Mouse (Mus musculus) liver, embryonic 14.5 days (tissue): ENCODE results near the gene Tiam2. TPM values are rescaled to one million over a fixed set of nuclear protein-coding genes. Genes with fewer than 3 reads are reported as not detected.
A peak's percentile ranks its signal among the peaks of the same experiment; 100 is the strongest.

Experiments used
- ATAC-seq: fragments of 200-750 bp; cut with Nextera tagmentation; 2 replicates; pipeline ENCODE4 v1.8.0; 2017; ENCODE audit warnings: moderate number of reproducible peaks, mild to moderate bottlenecking, moderate library complexity; ENCODE audit not compliant: insufficient read depth
- DNase-seq, 3 experiments: peaks; one replicate each; pipeline ENCODE4 v3.0.0-alpha.2; 2012 to 2013; ENCODE audit warnings: low read depth in 3 of 3, low spot score in 3 of 3
- H3K27ac ChIP-seq: fragments of 300-500 bp; sonication (generic); 2 replicates; pipeline ENCODE4 v1.5.1; 2014; ENCODE audit warnings: moderate library complexity, mild to moderate bottlenecking, control low read depth, inconsistent platforms
- H3K27me3 ChIP-seq: fragments of 300-500 bp; sonication (generic); 2 replicates; pipeline ENCODE4 v1.6.1; 2014; ENCODE audit warnings: mild to moderate bottlenecking, low read length, moderate library complexity; ENCODE audit not compliant: control insufficient read depth, insufficient read depth
- H3K36me3 ChIP-seq: fragments of 300-500 bp; sonication (generic); replicated peaks from 2 replicates; pipeline ENCODE4 v1.6.1; 2014; ENCODE audit warnings: low read depth; ENCODE audit not compliant: control insufficient read depth, insufficient read depth
- H3K4me1 ChIP-seq, 2 experiments: fragments of 200-500 bp in 1 of 2; fragments of 300-500 bp in 1 of 2; sonication (generic) in 1 of 2; replicated peaks; 2 replicates each; pipeline ENCODE4 v1.6.1; 2012 to 2014; ENCODE audit warnings: antibody characterized with exemption in 1 of 2, inconsistent platforms in 1 of 2, low read length in 1 of 2; ENCODE audit not compliant: control insufficient read depth in 2 of 2, insufficient read depth in 2 of 2
- H3K4me2 ChIP-seq: fragments of 300-500 bp; sonication (generic); 2 replicates; pipeline ENCODE4 v1.6.1; 2014; ENCODE audit warnings: low read depth, mild to moderate bottlenecking, control low read depth, moderate library complexity
- H3K4me3 ChIP-seq, 2 experiments: fragments of 200-500 bp in 1 of 2; fragments of 300-500 bp in 1 of 2; sonication (generic) in 1 of 2; 2 replicates each; pipeline ENCODE4 v1.5.1; 2012 to 2014; ENCODE audit warnings: low read depth in 2 of 2, low read length in 2 of 2, mild to moderate bottlenecking in 2 of 2, control low read depth in 1 of 2, inconsistent platforms in 1 of 2, moderate library complexity in 1 of 2; ENCODE audit not compliant: insufficient read depth in 1 of 2
- H3K9ac ChIP-seq: fragments of 300-500 bp; sonication (generic); replicated peaks from 2 replicates; pipeline ENCODE4 v1.6.1; 2014; ENCODE audit warnings: mild to moderate bottlenecking, control low read depth, moderate library complexity
- H3K9me3 ChIP-seq: fragments of 300-500 bp; sonication (generic); 2 replicates; pipeline ENCODE4 v1.6.1; 2016; ENCODE audit warnings: low read length, mixed read lengths; ENCODE audit not compliant: control insufficient read depth
- CTCF ChIP-seq: IDR thresholded peaks from 2 replicates; pipeline ENCODE4 v1.5.1; 2016; ENCODE audit warnings: antibody characterized with exemption, low read depth, control low read depth
- EP300 ChIP-seq: IDR thresholded peaks from 2 replicates; pipeline ENCODE4 v1.6.1; 2016; ENCODE audit warnings: antibody characterized with exemption, low read depth
- WGBS: fragments of 180-500 bp; shearing (Covaris S2); extraction: QIAGEN DNeasy Blood & Tissue Kit; methylation state at CpG from one replicate; pipeline ENCODE4 v1.1.7; 2014; ENCODE audit not compliant: insufficient replicate concordance; 5-methylcytosine and 5-hydroxymethylcytosine counted together
- polyA plus RNA-seq, 2 experiments: library from polyadenylated mRNA; depleted of rRNA in 1 of 2; stranded (reverse) in 1 of 2; unstranded in 1 of 2; fragments of >200 nt; fragmentation: Nextera tagmentation in 1 of 2; extraction: Ambion mirVana in 1 of 2; gene quantifications; 2 replicates each; pipeline versions ENCODE4 v1.2.1 to v1.2.3; 2012 to 2014

Tiam2 gene
- polyA plus RNA-seq, 2 experiments = 0.30 to 0.60 TPM

- DNase-seq (peak; percentile 36 to 44 (median 36)), ATAC-seq (peak; percentile 92)
- no peaks in the 10 kb centered on the region; the same call in 1 of the 2 replicates for H3K27me3 ChIP-seq
- peak overlapping the region; percentile 40 to 45 for H3K4me3 ChIP-seq
- no peak for TF ChIP-seq CTCF
- TF ChIP-seq EP300 = no peak
- H3K27ac ChIP-seq = no peak overlapping the region
- H3K36me3 ChIP-seq = no peaks in the 10 kb centered on the region
- peak overlapping the region; percentile 67 for H3K4me2 ChIP-seq
- peak overlapping the region; percentile 32 for H3K9ac ChIP-seq
- no peaks in the 10 kb centered on the region for H3K9me3 ChIP-seq
- H3K4me1 ChIP-seq = no peaks in the 10 kb centered on the region; a peak in 1 of 4 replicates
- 5% methylated on average over 53 of the region's 60 CpGs for WGBS
Observed at GRCm38 (mm10) chr17:3313711-3314624, 12.4 kb upstream of the Tiam2 start.

DNA sequence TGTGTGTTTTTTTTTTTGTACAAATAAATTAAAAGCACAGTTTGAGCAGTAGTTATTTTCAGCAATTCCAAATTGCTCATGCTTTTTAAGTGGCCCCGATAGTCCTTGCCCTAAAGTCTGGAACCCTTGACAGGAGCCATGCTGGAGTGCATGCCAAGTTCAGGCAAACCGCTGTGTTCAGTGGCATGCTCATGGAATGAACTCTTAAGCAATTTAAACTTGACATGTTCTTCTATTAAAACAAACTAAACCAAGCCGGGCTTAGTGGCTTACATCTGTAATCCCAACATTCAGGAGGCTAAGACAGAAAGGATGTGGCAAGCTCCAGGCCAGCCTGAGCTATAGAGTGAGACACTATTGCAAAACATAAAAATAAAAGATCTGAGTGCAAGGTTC, 11.8 kb upstream of the Tiam2 start:
- Histone ChIP-seq H3K27me3 (no peaks in the 10 kb centered on the region; the same call in 1 of the 2 replicates), H3K9me3 (no peaks in the 10 kb centered on the region), H3K27ac (no peak overlapping the region), H3K4me3 (peak overlapping the region in 1 of 2 experiments; percentile 40; a peak in 2 of 4 replicates), H3K36me3 (no peaks in the 10 kb centered on the region), H3K4me2 (peak overlapping the region; percentile 67), H3K9ac (no peak overlapping the region), H3K4me1 (no peaks in the 10 kb centered on the region; a peak in 1 of 4 replicates)
- TF ChIP-seq CTCF (no peak), EP300 (no peak)
- ATAC-seq (no peak), DNase-seq (no peak)
- 42% methylated on average over 3 of the region's 3 CpGs for WGBS

- Histone ChIP-seq H3K4me1 (no peaks in the 10 kb centered on the region; a peak in 1 of 4 replicates), H3K27ac (no peak overlapping the region), H3K4me3 (no peak overlapping the region), H3K4me2 (no peak overlapping the region), H3K36me3 (no peaks in the 10 kb centered on the region), H3K9me3 (no peaks in the 10 kb centered on the region), H3K27me3 (no peaks in the 10 kb centered on the region; the same call in 1 of the 2 replicates), H3K9ac (no peak overlapping the region)
- ATAC-seq (no peak), DNase-seq (no peak)
- no peak for TF ChIP-seq CTCF
- TF ChIP-seq EP300 = no peak
- 72% methylated on average over 4 of the region's 4 CpGs for WGBS
Observed at GRCm38 (mm10) chr17:3315581-3315980, 10.8 kb upstream of the Tiam2 start.

GRCm38 (mm10) chr17:3326903-3327279, 518 bp downstream of the Tiam2 start:
- DNase-seq (no peak), ATAC-seq (no peak)
- Histone ChIP-seq H3K4me3 (peak overlapping the region; percentile 37 to 51), H3K27me3 (peaks cover 33% of the 10 kb centered on the region), H3K36me3 (no peaks in the 10 kb centered on the region), H3K9me3 (no peaks in the 10 kb centered on the region), H3K27ac (no peak overlapping the region), H3K4me1 (no peaks in the 10 kb centered on the region), H3K4me2 (peak overlapping the region; percentile 65), H3K9ac (no peak overlapping the region)
- TF ChIP-seq EP300 (no peak), CTCF (no peak)
- WGBS = 1% methylated on average over 25 of the region's 25 CpGs

- H3K9ac ChIP-seq = no peak overlapping the region
- H3K4me2 ChIP-seq = peak overlapping the region; percentile 65
- H3K27ac ChIP-seq = no peak overlapping the region
- no peaks in the 10 kb centered on the region for H3K9me3 ChIP-seq
- no peak for DNase-seq
- WGBS = 9% methylated on average over 14 of the region's 14 CpGs
- no peaks in the 10 kb centered on the region for H3K36me3 ChIP-seq
- peak overlapping the region in 1 of 2 experiments; percentile 51; a peak in 2 of 4 replicates for H3K4me3 ChIP-seq
- H3K27me3 ChIP-seq = peaks cover 33% of the 10 kb centered on the region
- no peaks in the 10 kb centered on the region for H3K4me1 ChIP-seq
- no peak for ATAC-seq
- TF ChIP-seq EP300 (no peak), CTCF (no peak)
Observed at GRCm38 (mm10) chr17:3327335-3327734, 962 bp downstream of the Tiam2 start.
